Mouse (Mus musculus): ENCODE results near the gene Tspan5. TPM values are rescaled to one million over a fixed set of nuclear protein-coding genes. Genes with fewer than 3 reads are reported as not detected.

Tspan5 gene
- total RNA-seq, 2 experiments from 2014 or later: 260 to 264 TPM

DNA sequence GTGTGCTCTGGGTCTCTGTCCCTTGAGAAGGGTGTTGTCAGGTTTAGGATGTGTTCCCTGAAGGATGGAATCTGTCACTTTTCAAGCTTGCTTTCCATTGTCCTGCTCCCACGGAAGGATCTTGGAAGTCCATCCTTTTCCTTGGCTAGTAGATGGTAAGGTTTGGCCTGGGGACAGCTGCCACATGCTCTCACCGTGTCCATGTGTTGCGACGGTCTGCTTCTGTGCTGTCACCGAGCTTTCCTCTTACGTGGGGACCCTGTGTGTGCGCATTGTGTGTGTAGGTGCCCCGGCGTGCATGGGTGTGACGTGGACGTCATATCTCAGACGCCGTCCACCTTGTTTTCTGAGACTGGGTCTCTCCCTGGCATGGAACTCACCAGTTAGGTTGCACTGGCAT lies 19.5 kb downstream of the Tspan5 start:
- intact Hi-C loops (cut with DNase I): no loop called here
- no peak for DNase-seq (ENCODE audit: low spot score in 2 of 2)

DNA sequence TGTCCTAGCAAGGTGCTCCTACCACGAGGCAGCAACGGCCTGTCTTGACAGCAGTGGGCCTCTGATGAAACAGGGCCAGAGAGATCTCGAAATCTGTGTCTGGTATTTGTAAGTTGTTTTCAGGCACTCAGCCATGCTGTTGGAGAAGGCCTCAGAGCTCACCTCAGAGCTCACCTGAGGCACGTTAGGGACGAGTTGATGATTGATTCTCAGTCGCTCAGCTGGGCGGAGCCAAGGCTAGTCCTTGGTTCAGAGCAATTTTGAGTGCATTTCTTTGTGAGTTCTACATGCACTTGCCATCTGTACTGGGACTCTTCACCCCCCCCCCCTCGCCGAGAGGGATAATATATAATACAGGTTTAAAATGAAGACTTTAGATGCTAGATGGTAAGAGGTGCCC lies 21.9 kb downstream of the Tspan5 start:
- no peak for DNase-seq (ENCODE audit: low spot score in 2 of 2)
- intact Hi-C loops (cut with DNase I): no loop called here

DNA sequence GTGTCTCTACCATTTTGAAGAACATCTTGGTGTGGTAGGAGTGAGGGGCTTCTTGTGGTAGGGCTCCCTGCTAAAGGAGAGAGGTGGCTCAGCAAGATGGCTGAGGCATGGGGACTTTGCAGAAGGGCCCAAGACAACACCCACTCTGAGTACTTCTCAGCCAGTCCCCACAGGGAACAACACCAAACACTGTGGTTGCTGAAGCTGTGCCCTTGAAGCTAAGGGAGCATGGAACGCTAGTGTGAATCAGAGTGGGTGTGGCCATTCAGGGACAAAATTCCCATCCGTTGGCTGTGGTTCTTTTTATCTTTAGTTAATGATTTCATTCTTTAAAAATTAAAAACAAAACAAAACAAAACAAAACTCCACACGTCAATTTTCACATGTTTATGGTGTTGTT lies 22.8 kb downstream of the Tspan5 start:
- intact Hi-C loops (cut with DNase I): no loop called here

DNA sequence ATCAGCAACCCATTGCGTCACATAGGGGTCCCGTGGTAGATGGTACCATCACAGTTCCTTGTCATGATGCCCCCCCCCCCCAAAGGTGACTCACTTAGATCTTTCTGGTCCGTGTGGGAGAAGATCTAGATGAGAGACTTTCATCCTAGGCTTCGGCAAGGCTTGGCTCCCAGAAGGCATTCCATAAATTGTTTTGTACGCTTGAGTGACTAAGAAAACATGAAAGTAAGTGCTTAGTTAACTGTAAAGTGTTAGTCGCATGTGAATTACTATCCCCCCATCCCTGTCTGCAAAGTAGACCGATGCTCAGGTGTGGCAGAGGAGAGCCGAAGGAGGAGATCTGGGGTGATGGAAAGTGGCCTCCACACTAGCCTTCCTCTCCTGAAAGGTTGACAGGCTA lies 25.0 kb downstream of the Tspan5 start:
- intact Hi-C loops (cut with DNase I): no loop called here
- no peak for DNase-seq (ENCODE audit: low spot score in 2 of 2)

More for the DNA sequence above, 22.8 kb downstream of the Tspan5 start:
- no peak for DNase-seq (ENCODE audit: low spot score in 2 of 2)

DNA sequence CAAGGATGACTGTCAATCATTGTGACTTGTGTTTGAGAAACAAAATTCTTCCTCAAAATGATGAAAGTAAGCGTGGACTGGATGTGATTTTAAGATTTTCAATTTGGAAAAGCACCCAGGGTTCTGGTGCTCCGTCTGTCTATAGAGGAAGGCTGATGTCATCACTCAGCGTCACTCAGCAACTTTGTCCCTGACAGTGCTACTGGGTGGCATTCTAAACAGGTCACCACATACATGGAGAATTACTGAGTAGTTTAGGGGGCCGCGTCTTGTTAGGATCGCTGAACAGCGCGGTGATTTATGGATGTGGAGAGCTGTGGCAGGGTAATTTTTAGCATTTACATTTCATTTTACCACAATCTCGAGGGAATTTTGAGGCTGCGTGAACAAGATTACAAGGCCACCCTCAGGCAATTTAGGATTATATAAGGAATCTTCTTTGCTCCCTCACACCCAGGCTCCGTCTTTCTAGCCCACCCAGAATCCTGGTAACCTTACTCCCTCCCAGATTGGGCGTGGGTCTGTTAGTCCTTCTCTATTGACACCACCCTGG lies 26.6 kb downstream of the Tspan5 start:
- no peak for DNase-seq (ENCODE audit: low spot score in 2 of 2)
- intact Hi-C loops (cut with DNase I): no loop called here

DNA sequence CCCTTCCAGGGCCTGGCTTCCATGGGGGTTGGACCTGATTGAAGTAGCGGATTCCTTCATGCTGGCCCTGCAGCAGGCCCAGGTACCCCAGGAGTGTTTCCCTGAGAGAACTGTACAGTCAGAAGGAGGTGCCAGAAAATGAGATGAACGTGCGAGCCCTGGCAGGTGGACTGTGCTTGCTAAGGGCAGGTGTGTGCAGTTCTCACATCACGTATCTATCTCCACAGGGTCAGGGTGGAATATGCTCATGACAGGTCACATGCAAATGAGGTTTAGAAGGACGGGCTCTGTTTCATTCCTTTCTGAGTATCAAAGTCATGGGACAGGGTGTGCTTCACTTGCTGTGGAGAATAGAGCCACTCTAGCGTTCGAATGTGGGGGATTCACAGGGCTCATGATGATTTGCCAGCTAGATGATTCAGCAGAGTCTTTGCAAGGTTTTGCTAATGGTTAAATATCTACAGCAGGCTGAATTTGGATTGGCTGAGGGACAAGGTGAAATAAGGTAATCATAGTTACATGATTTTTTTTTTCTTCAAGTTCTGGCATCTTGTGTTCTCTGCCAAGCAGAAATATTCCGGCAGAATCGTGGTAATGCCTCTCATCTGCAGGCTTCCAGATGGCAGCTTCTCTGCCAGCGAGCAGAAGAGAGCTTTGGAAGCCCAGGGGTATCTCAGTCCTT lies 28.8 kb downstream of the Tspan5 start:
- intact Hi-C loops (cut with DNase I): no loop called here
- DNase-seq (ENCODE audit: low spot score in 2 of 2): peak; percentile 51 to 89

DNA sequence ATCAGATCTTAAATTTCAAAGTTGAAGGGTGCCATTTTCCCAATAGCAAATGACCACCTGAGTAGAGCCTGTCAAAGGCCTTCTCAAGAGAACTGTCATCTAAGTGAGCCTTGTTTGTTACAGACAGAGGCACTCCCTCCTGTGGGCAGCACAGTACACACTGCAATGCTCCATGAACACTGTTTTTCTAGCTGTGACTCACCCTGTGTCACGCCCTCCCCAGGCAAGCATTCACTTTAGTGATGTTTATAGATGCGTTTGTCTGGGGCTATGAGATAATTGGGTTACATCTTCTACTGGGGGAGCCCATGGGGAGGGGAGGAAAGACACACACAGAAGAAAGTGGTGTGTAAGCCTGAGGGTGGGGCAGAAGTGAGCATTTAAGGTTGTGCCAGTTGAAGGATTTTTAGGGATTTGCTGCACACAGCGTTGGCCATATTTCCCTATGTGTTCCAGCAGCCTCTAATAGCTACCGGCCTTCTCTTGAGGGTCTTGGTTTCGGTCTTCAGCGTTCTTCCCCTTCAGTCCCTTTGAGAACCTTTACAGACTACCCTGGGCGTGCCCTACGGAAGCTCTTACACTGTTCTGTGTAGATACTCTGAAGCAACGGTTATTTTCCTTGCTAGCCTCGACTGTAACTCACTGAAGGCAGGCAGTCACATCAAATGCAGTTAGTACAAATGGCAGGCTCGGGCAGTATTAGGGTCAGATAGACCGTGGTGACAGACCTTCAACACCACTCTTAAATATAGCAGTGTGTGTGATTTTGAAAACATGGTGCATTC lies 29.7 kb downstream of the Tspan5 start:
- DNase-seq (ENCODE audit: low spot score in 2 of 2): no peak
- intact Hi-C loops (cut with DNase I): no loop called here

DNA sequence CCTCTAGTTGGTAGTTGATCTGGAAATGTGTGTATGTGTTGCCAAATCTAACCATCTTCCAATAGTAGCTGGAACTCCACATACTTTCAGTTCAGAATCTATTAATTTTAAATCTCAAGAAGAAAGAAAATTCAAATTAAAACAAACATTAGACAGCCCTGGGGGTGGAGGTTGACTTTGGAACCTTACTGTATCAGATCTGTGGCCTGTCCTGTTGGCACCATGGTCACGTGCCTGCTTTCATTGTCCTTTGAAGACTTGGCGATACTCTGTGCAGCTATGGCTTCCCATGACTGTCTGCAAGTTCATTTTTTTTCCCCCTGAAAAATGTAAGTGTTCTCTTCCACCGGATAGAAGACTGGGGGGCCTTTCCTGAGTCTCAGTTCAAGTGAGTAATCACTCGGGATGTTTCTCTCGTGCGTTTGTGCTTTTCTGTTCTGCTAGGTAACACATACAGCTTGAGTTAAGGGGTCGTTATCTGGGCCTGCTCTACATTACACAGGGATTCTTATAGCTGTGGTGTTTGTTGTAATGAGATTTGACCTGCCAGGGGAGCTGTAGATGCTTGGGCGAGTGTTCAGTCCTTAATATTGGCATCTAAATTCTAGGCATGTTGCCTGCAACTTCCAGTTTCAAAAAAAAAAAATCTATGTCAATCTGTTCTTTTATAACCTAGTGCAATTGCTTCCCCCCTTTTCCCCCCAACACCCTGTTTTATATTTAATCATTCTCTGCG lies 32.0 kb downstream of the Tspan5 start:
- no peak for DNase-seq (ENCODE audit: low spot score in 2 of 2)
- intact Hi-C loops (cut with DNase I): no loop called here

DNA sequence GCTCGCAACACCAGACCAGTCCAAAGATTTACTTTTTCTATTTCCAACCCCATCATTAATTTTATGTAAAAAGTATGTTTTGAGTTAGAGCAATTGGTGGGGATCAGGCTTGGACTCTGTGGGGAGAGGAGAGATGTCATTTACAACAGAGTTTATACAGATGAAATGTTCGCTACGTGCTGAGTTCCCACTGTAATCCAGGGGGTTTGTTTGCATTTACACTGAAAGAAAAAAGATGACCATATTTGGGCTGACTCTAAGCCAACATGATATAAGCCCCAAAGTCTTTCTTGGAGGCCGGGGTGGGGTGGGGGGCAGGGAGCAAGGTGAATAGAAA lies 32.6 kb downstream of the Tspan5 start:
- DNase-seq (ENCODE audit: low spot score in 2 of 2): no peak
- intact Hi-C loops (cut with DNase I): no loop called here

DNA sequence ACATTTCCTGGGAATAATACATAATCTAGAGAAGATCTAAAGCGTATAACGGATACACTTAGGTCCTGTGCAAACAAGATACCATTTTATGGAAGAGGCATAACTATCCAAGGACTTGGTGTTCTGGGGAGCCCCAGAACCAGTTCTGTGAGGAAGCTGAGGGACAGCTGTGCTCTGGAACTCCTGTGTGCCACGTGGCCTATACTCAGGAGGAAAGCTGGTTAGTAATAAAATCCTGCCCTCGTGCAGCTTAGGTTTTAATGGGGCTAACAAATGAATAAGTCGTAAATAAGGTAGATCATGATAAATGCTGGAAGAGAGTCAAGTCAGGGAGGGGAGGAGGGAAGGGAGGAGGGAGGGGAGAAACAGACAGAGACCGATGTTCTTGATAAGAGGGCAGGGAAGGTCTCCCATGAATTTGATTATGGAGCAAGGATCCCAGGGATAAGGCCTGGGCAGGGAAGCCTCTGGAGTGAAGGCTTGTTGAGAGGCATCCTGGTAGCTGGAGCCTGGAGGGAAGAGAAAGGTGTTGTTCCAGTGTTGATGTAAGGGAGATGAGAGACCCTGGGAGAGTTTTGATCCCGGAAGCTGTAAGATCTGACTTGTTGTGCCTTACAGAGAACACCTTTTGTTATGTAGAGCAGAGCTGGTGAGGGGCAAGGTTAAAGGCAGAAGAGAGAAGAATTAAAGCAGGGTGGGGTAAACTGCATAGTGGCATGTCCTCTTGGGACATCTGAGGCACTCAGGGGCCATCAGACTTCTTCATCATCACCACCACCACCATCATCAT lies 34.1 kb downstream of the Tspan5 start:
- DNase-seq (ENCODE audit: low spot score in 2 of 2): no peak
- intact Hi-C loops (cut with DNase I): no loop called here

DNA sequence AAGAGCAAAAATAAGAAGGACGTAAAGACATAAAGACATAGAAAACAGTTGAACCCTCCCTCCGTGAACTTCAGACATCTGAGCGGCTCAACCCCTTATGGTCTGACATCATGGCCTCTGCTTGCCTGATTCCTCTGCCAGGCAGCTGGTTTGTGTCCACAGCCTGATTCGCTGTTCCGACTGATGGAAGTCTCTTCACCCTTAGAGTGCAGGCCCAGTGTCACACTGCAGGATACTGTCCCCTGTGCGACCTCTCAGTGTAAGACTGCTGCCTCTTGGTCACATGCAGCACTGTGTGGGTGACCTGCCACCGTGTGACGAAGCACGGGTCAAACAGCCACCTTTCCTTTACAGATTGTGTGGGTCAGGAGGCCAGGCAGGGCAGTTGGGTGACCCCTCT lies 39.5 kb downstream of the Tspan5 start:
- intact Hi-C loops (cut with DNase I): no loop called here

DNA sequence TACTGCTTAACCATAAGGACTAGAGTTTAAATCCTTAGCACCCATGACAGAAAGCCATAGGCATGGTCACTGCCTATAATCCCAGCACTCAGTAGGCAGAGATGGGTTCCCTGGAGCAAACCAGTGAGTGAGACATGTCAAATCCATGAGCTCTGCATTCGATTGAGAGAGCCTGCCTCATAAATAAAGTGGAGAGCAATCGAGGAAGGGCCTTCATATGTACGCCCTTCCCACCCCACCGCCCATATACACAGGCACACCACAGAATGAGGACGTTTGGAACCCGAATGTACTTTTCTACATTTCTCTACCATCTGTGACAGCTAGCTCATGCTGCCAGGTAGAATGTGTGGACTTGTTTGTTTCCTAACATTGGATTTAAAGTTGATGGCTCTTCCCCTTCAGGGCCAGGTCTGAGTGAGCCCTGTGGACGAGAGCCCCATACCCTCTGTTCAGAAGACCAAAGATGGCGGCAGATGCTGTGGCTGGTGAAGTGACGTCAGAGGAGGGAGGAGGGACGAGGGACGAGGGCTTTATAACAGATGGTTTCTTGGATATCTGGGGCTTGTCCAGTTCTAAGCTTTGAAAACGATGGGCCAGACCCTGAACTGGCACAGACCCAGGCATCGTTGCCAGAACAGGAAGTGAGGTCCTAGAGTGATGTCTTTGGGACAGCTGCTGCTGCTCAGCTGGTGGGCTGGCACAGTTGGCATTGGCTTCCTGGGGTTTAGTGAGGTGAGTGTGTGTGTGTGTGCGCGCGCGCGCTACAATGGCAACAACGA lies 42.1 kb downstream of the Tspan5 start:
- intact Hi-C loops (cut with DNase I): no loop called here
- no peak for DNase-seq (ENCODE audit: low spot score in 2 of 2)

More for the DNA sequence above, 39.5 kb downstream of the Tspan5 start:
- DNase-seq (ENCODE audit: low spot score in 2 of 2): no peak

DNA sequence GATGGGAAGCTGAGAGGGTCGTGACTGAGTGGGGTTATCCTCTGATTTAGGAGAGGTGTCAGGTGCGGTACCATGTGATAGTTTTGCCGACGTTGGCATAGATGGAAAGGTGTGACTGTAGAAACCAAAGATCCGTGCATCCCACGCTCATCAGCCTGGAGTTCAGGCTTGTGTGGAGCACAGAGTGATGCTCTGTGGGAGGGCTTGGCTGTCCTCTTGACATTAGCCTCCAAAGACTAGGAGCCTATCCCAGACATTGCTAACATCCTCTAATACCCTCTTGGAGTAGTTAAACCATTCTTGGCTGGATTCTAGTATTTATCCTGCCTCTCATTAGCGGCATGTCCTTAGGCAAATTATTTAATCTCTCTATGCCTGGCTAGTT lies 42.6 kb downstream of the Tspan5 start:
- intact Hi-C loops (cut with DNase I): no loop called here
- DNase-seq (ENCODE audit: low spot score in 2 of 2): no peak

DNA sequence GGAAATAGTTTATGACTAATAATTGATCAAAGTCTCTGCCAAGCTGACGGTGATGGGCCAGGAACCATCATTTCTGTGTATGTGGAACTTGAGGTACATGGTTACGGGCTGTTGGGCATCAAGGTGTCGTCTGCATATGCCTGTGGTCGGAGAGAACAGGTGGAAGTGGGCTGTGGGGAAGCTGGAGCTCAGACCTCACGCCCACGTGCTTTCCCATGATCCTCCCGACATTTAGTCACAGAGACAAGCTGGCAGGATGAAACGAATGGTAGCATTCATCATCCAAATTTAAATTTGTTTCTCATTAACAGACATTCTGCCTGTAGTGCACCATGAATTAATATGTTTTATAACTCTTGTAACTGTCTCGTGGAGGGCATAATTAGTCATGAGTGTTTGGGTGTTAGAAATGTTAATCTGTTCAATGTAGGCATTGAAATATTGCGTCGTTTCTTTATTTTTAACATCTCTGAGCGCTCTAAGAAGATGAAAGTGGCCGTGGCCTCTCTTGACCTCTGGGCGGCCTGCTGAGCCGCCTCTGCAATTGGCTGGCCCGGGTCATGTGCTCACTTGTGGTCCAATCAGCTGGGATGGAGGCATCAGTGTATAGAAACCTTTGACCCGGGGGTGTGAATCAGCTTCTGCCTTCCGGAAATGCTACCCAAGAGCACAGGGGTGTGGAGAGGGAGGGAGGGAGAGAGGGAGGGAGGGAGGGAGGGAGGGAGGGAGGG lies 45.9 kb downstream of the Tspan5 start:
- DNase-seq (ENCODE audit: low spot score in 2 of 2): peak in 1 of 2 experiments; percentile 81
- intact Hi-C loops (cut with DNase I): no loop called here

DNA sequence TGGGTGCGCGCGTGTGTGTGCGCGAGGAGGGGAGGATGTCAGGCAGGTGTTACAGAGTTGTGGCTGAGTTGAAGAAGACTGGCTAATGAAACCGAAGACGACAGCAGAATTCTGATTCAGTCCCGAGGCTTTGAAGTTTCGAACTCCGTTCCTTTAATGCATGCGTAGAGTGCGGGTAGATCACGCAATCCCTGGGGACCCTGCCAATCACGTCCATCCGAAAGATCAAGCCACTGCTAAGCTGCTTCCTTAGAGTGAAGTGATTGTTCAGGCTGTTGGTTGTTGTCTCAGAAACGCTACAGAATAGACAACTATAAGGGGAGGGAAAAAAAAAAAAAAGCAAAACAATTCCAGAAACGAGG lies 46.5 kb downstream of the Tspan5 start:
- DNase-seq (ENCODE audit: low spot score in 2 of 2): no peak
- intact Hi-C loops (cut with DNase I): no loop called here

DNA sequence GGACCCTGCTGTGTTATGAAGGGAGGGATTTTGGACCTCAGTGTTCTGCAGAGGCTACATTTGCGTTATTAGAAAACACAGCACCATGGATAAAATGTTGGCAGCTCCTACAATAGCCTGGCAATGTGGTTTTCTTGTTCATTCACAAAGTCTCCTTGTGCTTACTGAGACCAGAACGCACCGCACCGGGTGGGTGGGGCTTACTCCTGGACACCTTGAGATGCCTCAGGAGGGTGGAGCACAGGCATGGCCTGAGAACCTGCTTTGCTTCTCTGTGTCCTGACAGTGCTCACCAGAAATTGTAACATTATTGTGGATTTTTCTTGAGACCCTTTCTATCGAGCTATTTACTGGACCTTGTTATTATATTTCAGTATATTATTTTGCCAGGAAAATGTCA lies 47.3 kb downstream of the Tspan5 start:
- DNase-seq (ENCODE audit: low spot score in 2 of 2): no peak
- intact Hi-C loops (cut with DNase I): no loop called here

DNA sequence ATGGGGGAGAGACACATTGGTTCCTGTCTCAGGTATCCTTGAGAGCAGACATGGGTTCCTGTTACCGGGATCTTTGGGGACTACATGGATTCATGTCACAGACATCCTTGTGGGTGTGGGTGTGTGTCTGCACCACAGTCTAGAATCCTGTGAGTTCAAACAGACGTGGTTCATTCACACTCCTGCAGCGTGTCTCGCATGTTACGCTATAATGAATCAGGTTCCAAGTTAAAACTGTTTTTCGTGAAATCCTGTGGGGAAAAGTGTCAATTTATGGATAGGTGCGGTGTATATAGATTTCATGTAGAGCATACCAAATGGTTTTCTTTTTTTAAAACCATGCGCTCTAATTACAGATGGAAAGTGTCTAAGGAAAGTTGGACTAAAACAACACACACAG lies 52.5 kb downstream of the Tspan5 start:
- peak in 1 of 2 experiments; percentile 89 for DNase-seq (ENCODE audit: low spot score in 2 of 2)
- intact Hi-C loops (cut with DNase I): loop anchor here (2.0 kb wide), 1 partner anchor 46 kb away; no protein-coding TSS in a partner anchor

DNA sequence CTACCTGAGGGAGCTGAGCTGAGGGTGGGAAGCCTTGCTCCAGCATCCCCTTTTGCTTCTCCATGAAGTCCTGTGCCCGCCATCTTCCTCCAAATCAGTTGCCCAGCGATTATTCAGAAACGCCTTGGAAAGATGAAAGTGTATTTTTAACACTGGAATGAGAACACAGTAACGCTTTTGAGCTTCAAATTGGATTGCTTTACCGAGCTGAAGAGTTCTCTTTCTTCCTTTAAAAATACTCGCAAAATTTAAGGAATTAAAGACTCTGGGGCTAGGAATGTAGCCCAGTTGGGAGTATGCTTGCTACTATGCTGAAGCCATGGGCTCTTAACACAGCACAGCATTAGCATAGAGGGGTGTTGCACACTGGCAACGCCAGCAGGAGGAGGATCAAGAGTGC lies 54.0 kb downstream of the Tspan5 start:
- intact Hi-C loops (cut with DNase I): loop anchor here (2.0 kb wide), 1 partner anchor 47 kb away; no protein-coding TSS in a partner anchor
- peak in 1 of 2 experiments; percentile 71 for DNase-seq (ENCODE audit: low spot score in 2 of 2)
